Mouse (Mus musculus): ENCODE results near the gene Six2.

GRCm38 (mm10) chr17:85645718-85646665 lies 42.1 kb downstream of the Six2 start:
- no peak for TF ChIP-seq CTCF (IDR thresholded peaks at IDR 0.05; ENCODE audit: extremely low read depth, insufficient read depth, insufficient read length, insufficient replicate concordance)
- TF ChIP-seq POLR2A (IDR thresholded peaks at IDR 0.05; ENCODE audit: low read depth, low read length): no peak
